Mouse (Mus musculus): ENCODE results near the gene Cacna1c. TPM values are rescaled to one million over a fixed set of nuclear protein-coding genes. Genes with fewer than 3 reads are reported as not detected.

Cacna1c gene
- polyA plus RNA-seq, 1 experiment, result not detected

DNA sequence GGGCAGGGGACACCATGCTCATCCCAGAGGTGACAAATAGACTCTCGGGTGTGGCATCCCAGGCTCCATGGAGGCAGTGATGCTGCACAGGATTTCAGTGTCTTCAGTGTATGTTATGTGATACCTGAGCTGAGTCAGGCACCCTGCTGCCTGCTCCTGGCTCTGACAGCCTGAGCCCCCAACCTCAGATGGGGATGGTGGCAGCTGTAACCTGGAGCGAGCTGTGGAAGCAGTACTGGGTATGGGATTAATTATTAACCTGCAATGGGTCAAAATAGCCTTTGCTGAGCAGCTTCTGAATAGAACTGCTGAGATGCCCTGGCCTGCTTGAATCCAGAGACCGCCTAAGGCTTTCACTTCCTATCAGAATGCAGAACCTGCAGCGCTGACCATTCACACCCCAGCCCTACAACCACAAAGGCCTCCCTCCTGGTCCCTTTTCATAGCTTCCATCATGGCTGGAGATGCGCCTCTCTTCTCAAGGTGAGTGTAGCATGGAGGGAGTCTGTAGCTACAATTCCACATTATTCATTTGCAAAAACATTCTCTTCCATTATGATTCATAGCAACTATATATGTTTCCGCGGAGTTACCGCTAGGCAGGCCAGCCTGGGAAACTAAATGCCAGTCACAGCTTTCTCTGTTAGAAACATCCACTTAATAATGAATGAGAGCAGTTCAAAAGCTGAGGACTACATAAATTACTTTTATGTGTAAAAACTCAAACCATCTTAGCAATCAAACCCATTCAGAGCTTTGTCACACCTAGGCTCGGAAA is 206.0 kb downstream of the Cacna1c start:
- Histone ChIP-seq H3K27me3 (ENCODE audit: control insufficient read depth, insufficient read depth, insufficient read length) (peaks cover 4% of the 10 kb centered on the region), H3K36me3 (ENCODE audit: control insufficient read depth, insufficient read depth) (no peaks in the 10 kb centered on the region), H3K4me2 (ENCODE audit: low read depth) (no peak overlapping the region), H3K79me2 (ENCODE audit: control insufficient read depth, insufficient read depth) (no peaks in the 10 kb centered on the region), H3ac (ENCODE audit: control insufficient read depth, insufficient read length) (no peak overlapping the region), H3K4me3 (no peak overlapping the region)
- TF ChIP-seq E2F4 (IDR thresholded peaks at IDR 0.05; ENCODE audit: insufficient read depth), result no peak
- no peak for TF ChIP-seq MYOD1 (IDR thresholded peaks at IDR 0.05; ENCODE audit: control insufficient read depth in 1 of 3, insufficient read length in 2 of 3, low read depth in 2 of 3)
- no peak for TF ChIP-seq USF1 (IDR thresholded peaks at IDR 0.05; ENCODE audit: low read depth)

GRCm38 (mm10) chr6:118984181-118984901 is 211.9 kb downstream of the Cacna1c start:
- H3K79me2 ChIP-seq (ENCODE audit: control insufficient read depth, insufficient read depth), result no peaks in the 10 kb centered on the region
- H3K4me3 ChIP-seq, result no peak overlapping the region
- peaks cover 4% of the 10 kb centered on the region for H3K27me3 ChIP-seq (ENCODE audit: control insufficient read depth, insufficient read depth, insufficient read length)
- H3K36me3 ChIP-seq (ENCODE audit: control insufficient read depth, insufficient read depth), result no peaks in the 10 kb centered on the region
- TF ChIP-seq USF1 (IDR thresholded peaks at IDR 0.05; ENCODE audit: low read depth) (no peak), CEBPB (IDR thresholded peaks at IDR 0.05; ENCODE audit: insufficient read depth, poor library complexity, severe bottlenecking) (peak; percentile 70)
- no peak overlapping the region for H3K4me2 ChIP-seq (ENCODE audit: low read depth)
- no peak overlapping the region for H3ac ChIP-seq (ENCODE audit: control insufficient read depth, insufficient read length)

GRCm38 (mm10) chr6:118983471-118984040 is 212.7 kb downstream of the Cacna1c start:
- no peak overlapping the region for H3K4me3 ChIP-seq
- no peak overlapping the region for H3ac ChIP-seq (ENCODE audit: control insufficient read depth, insufficient read length)
- no peaks in the 10 kb centered on the region for H3K36me3 ChIP-seq (ENCODE audit: control insufficient read depth, insufficient read depth)
- no peaks in the 10 kb centered on the region for H3K27me3 ChIP-seq (ENCODE audit: control insufficient read depth, insufficient read depth, insufficient read length)
- no peaks in the 10 kb centered on the region for H3K79me2 ChIP-seq (ENCODE audit: control insufficient read depth, insufficient read depth)
- no peak overlapping the region for H3K4me2 ChIP-seq (ENCODE audit: low read depth)
- no peak for TF ChIP-seq REST (IDR thresholded peaks at IDR 0.05; ENCODE audit: insufficient read depth, insufficient read length)
- no peak for TF ChIP-seq MAX (IDR thresholded peaks at IDR 0.05; ENCODE audit: low read depth)
- no peak for TF ChIP-seq POLR2A (IDR thresholded peaks at IDR 0.05; ENCODE audit: insufficient read length, low read depth)
- TF ChIP-seq MYOG (IDR thresholded peaks at IDR 0.05; ENCODE audit: control insufficient read depth in 1 of 3, insufficient read depth in 1 of 3, insufficient read length in 2 of 3, low read depth in 2 of 3), result no peak
- TF ChIP-seq USF1 (IDR thresholded peaks at IDR 0.05; ENCODE audit: low read depth), result no peak
- no peak for TF ChIP-seq TCF3 (IDR thresholded peaks at IDR 0.05; ENCODE audit: insufficient read length, low read depth)
- no peak for TF ChIP-seq POLR2AphosphoS2 (IDR thresholded peaks at IDR 0.05; ENCODE audit: insufficient read length, low read depth)
- no peak for TF ChIP-seq E2F4 (IDR thresholded peaks at IDR 0.05; ENCODE audit: insufficient read depth)

DNA sequence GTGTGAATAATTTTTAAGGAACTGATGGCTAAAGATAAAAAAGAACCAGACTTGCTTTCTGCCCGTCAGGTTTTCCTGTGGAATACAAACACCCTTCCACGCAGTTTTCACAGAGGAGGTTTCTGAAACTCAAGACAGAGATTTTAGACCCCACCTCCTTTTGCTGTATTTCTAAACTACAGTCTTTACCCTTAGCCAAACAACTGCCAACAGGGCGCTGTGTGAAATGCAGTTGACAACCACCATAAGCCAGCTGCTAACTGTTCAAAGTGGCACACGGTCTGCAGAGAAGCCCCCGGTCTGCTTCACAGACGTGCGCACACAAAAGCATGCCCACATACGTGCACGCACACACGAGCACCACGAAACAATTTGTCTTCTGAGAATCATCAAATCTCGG is 216.0 kb downstream of the Cacna1c start:
- Histone ChIP-seq H3K27me3 (ENCODE audit: control insufficient read depth, insufficient read depth, insufficient read length) (no peaks in the 10 kb centered on the region), H3K4me2 (ENCODE audit: low read depth) (no peak overlapping the region), H3K4me3 (no peak overlapping the region), H3K79me2 (ENCODE audit: control insufficient read depth, insufficient read depth) (no peaks in the 10 kb centered on the region), H3ac (ENCODE audit: control insufficient read depth, insufficient read length) (no peak overlapping the region), H3K36me3 (ENCODE audit: control insufficient read depth, insufficient read depth) (no peaks in the 10 kb centered on the region)
- no peak for TF ChIP-seq SRF (IDR thresholded peaks at IDR 0.05; ENCODE audit: control insufficient read depth, insufficient read length, low read depth)
- TF ChIP-seq REST (IDR thresholded peaks at IDR 0.05; ENCODE audit: insufficient read depth, insufficient read length), result no peak
- TF ChIP-seq TCF12 (IDR thresholded peaks at IDR 0.05; ENCODE audit: insufficient read depth, poor library complexity, severe bottlenecking), result no peak
- no peak for TF ChIP-seq MAX (IDR thresholded peaks at IDR 0.05; ENCODE audit: low read depth)
- TF ChIP-seq E2F4 (IDR thresholded peaks at IDR 0.05; ENCODE audit: insufficient read depth), result no peak
- TF ChIP-seq MYOD1 (IDR thresholded peaks at IDR 0.05; ENCODE audit: control insufficient read depth in 1 of 3, insufficient read length in 2 of 3, low read depth in 2 of 3), result no peak
- no peak for TF ChIP-seq CEBPB (IDR thresholded peaks at IDR 0.05; ENCODE audit: insufficient read depth, poor library complexity, severe bottlenecking)
- TF ChIP-seq USF1 (IDR thresholded peaks at IDR 0.05; ENCODE audit: low read depth), result no peak
- no peak for TF ChIP-seq TCF3 (IDR thresholded peaks at IDR 0.05; ENCODE audit: insufficient read length, low read depth)
- TF ChIP-seq POLR2AphosphoS2 (IDR thresholded peaks at IDR 0.05; ENCODE audit: insufficient read length, low read depth), result no peak
- no peak for TF ChIP-seq MYOG (IDR thresholded peaks at IDR 0.05; ENCODE audit: control insufficient read depth in 1 of 3, insufficient read depth in 1 of 3, insufficient read length in 2 of 3, low read depth in 2 of 3)
- TF ChIP-seq POLR2A (IDR thresholded peaks at IDR 0.05; ENCODE audit: insufficient read length, low read depth), result no peak

Measured in myocyte (in vitro differentiated cells).